In genomic region chr7:139434095-139434830, GRCm38 (mm10) we compare ENCODE assay signal across 10 mouse cellular contexts. TPM values are rescaled to one million over a fixed set of nuclear protein-coding genes. Genes with fewer than 3 reads are reported as not detected.
DNase-seq lines count a peak whose midpoint lies in the region; ATAC-seq and TF ChIP-seq lines count a peak whose summit lies in the region.
"Had no signal": no experiment of that assay in that cellular context is flagged by ENCODE, and none has a peak within 500 bp of the region (broad histone marks: within the 10 kb centered on the region; RNA-seq: fewer than 3 reads in every experiment).

No protein-coding gene starts in this region.

- peak overlapping the region; percentile 51 for H3K27ac ChIP-seq in liver, postnatal 0 days (ENCODE audit: low read depth)
- no peak overlapping the region for H3K27ac ChIP-seq in hindbrain, embryonic 11.5 days (ENCODE audit: low read depth, low read length)
- no peak overlapping the region for H3K27ac ChIP-seq in midbrain, embryonic 15.5 days
- H3K27ac ChIP-seq in neural tube, embryonic 15.5 days (replicated peaks): no peak overlapping the region
- H3K27ac ChIP-seq: midbrain, embryonic 12.5 days had no signal

- H3K36me3 ChIP-seq in liver, postnatal 0 days (replicated peaks; ENCODE audit: insufficient read depth, low read length): no peaks in the 10 kb centered on the region
- H3K36me3 ChIP-seq in hindbrain, embryonic 11.5 days (ENCODE audit: control insufficient read depth, insufficient read depth, low read length): no peaks in the 10 kb centered on the region
- no peaks in the 10 kb centered on the region for H3K36me3 ChIP-seq in midbrain, embryonic 15.5 days (replicated peaks)
- H3K36me3 ChIP-seq in neural tube, embryonic 15.5 days: no peaks in the 10 kb centered on the region
- H3K36me3 ChIP-seq: midbrain, embryonic 12.5 days had no signal

- H3K4me3 ChIP-seq in liver, postnatal 0 days (ENCODE audit: low read depth, low read length): no peak overlapping the region
- no peak overlapping the region for H3K4me3 ChIP-seq in hindbrain, embryonic 11.5 days (ENCODE audit: low read depth, low read length)
- no peak overlapping the region for H3K4me3 ChIP-seq in midbrain, embryonic 15.5 days
- H3K4me3 ChIP-seq in neural tube, embryonic 15.5 days (replicated peaks): no peak overlapping the region
- H3K4me3 ChIP-seq: midbrain, embryonic 12.5 days had no signal

- peak; percentile 73 for ATAC-seq in granulocyte monocyte progenitor cell, adult 5-6 weeks (replicated peaks; ENCODE audit: poor library complexity, severe bottlenecking)
- ATAC-seq in liver, postnatal 0 days: peak; percentile 76
- ATAC-seq in hindbrain, embryonic 11.5 days (ENCODE audit: low FRiP score): no peak
- ATAC-seq in midbrain, embryonic 15.5 days (replicated peaks): no peak
- no peak for ATAC-seq in neural tube, embryonic 15.5 days (ENCODE audit: low FRiP score)

- no peaks in the 10 kb centered on the region for H3K27me3 ChIP-seq in liver, postnatal 0 days (ENCODE audit: insufficient read depth, low read length)
- no peaks in the 10 kb centered on the region for H3K27me3 ChIP-seq in hindbrain, embryonic 11.5 days (ENCODE audit: control insufficient read depth, insufficient read depth, low read length)
- no peaks in the 10 kb centered on the region for H3K27me3 ChIP-seq in midbrain, embryonic 15.5 days (replicated peaks)
- H3K27me3 ChIP-seq in neural tube, embryonic 15.5 days (replicated peaks): no peaks in the 10 kb centered on the region
- H3K27me3 ChIP-seq: midbrain, embryonic 12.5 days had no signal

- H3K9ac ChIP-seq in liver, postnatal 0 days (replicated peaks): no peak overlapping the region
- H3K9ac ChIP-seq in hindbrain, embryonic 11.5 days (ENCODE audit: low read depth, low read length): no peak overlapping the region
- no peak overlapping the region for H3K9ac ChIP-seq in midbrain, embryonic 15.5 days
- no peak overlapping the region for H3K9ac ChIP-seq in neural tube, embryonic 15.5 days (replicated peaks)
- H3K9ac ChIP-seq: midbrain, embryonic 12.5 days had no signal

- no peaks in the 10 kb centered on the region for H3K9me3 ChIP-seq in liver, postnatal 0 days (ENCODE audit: low read length)
- no peaks in the 10 kb centered on the region for H3K9me3 ChIP-seq in hindbrain, embryonic 11.5 days (ENCODE audit: control insufficient read depth, low read length)
- H3K9me3 ChIP-seq in midbrain, embryonic 15.5 days: no peaks in the 10 kb centered on the region
- H3K9me3 ChIP-seq in neural tube, embryonic 15.5 days (replicated peaks): no peaks in the 10 kb centered on the region

- DNase-seq in 416B (ENCODE audit: low read depth): peak; percentile 55
- peak; percentile 54 for DNase-seq in kidney, adult 18-20 months
- no peak for DNase-seq in liver, postnatal 0 days
- DNase-seq in hindbrain, embryonic 11.5 days (ENCODE audit: low spot score): no peak
- DNase-seq in testis, postnatal 10 days (ENCODE audit: low spot score): no peak
- DNase-seq: cerebellum, postnatal 14 days had no signal

- TF ChIP-seq CTCF in liver, postnatal 0 days (IDR thresholded peaks at IDR 0.05; ENCODE audit: low read depth): no peak

- no peak overlapping the region for H3K4me2 ChIP-seq in liver, postnatal 0 days (ENCODE audit: low read depth, low read length)
- no peak overlapping the region for H3K4me2 ChIP-seq in hindbrain, embryonic 11.5 days (replicated peaks; ENCODE audit: low read depth, low read length)
- no peak overlapping the region for H3K4me2 ChIP-seq in midbrain, embryonic 15.5 days
- no peak overlapping the region for H3K4me2 ChIP-seq in neural tube, embryonic 15.5 days
- H3K4me2 ChIP-seq: midbrain, embryonic 12.5 days had no signal

- WGBS in liver, postnatal 0 days (ENCODE audit: insufficient replicate concordance): 34% methylated on average over 5 of the region's 5 CpGs
- WGBS in hindbrain, embryonic 11.5 days: 92% methylated on average over 5 of the region's 5 CpGs
- WGBS in midbrain, embryonic 15.5 days: 89% methylated on average over 5 of the region's 5 CpGs
- WGBS in neural tube, embryonic 15.5 days: 91% methylated on average over 5 of the region's 5 CpGs

- peak; percentile 70 for TF ChIP-seq EP300 in liver, postnatal 0 days (IDR thresholded peaks at IDR 0.05; ENCODE audit: low read depth)

- peaks cover 7% of the 10 kb centered on the region for H3K4me1 ChIP-seq in liver, postnatal 0 days (ENCODE audit: insufficient read depth)
- H3K4me1 ChIP-seq in hindbrain, embryonic 11.5 days (replicated peaks; ENCODE audit: control insufficient read depth, insufficient read depth, low read length): no peaks in the 10 kb centered on the region
- H3K4me1 ChIP-seq in midbrain, embryonic 15.5 days: peaks cover 10% of the 10 kb centered on the region; the same call in 1 of the 2 replicates
- 0 out of 2 replicates have a peak, but pooled peaks cover 10% of the 10 kb centered on the region for H3K4me1 ChIP-seq in neural tube, embryonic 15.5 days

RNA-seq across cellular contexts. Expression of gene Inpp5a, which starts 45.4 kb away (rescaled TPM):
- total RNA-seq in granulocyte monocyte progenitor cell, adult 5-6 weeks (2014; fragmentation: Nextera tagmentation): 7.9 and 10.2 TPM in 2 replicates
- 5.5 and 11.6 TPM in 2 replicates for total RNA-seq in granulocyte monocyte progenitor cell, adult 5-6 weeks (2017)
- 6.0 and 6.9 TPM in 2 replicates for polyA plus RNA-seq in liver, postnatal 0 days (2015; fragmentation: Nextera tagmentation; extraction: Ambion mirVana)
- polyA plus RNA-seq in hindbrain, embryonic 11.5 days (2014; fragmentation: Nextera tagmentation; extraction: Ambion mirVana): 24.1 and 24.2 TPM in 2 replicates
- polyA plus RNA-seq in midbrain, embryonic 15.5 days (2015; fragmentation: Nextera tagmentation; extraction: Ambion mirVana): 17.7 and 19.2 TPM in 2 replicates
- 18.4 and 20.9 TPM in 2 replicates for polyA plus RNA-seq in neural tube, embryonic 15.5 days (2015; fragmentation: Nextera tagmentation; extraction: Ambion mirVana)

Comparison
In these comparisons a context has a peak if more than half of its experiments do, and no peak if none do; other contexts are left out.
1. DNase-seq: peak in 416B (single experiment) and kidney, adult 18-20 months (single experiment); none in liver, postnatal 0 days (single experiment), hindbrain, embryonic 11.5 days (single experiment) and testis, postnatal 10 days (single experiment).
2. ATAC-seq: peak in granulocyte monocyte progenitor cell, adult 5-6 weeks (single experiment) and liver, postnatal 0 days (single experiment); none in hindbrain, embryonic 11.5 days (single experiment), midbrain, embryonic 15.5 days (single experiment) and neural tube, embryonic 15.5 days (single experiment).